Mouse (Mus musculus) urinary bladder, adult 2 months (tissue): Measurements from ENCODE around the gene Prss37. TPM values are rescaled to one million over a fixed set of nuclear protein-coding genes. Genes with fewer than 3 reads are reported as not detected.

Experiments
- DNase-seq: peaks from one replicate; pipeline ENCODE4 v3.0.0; 2022; ENCODE audit warnings: low spot score
- polyA plus RNA-seq: library from polyadenylated mRNA; depleted of rRNA; stranded (reverse); fragments of >200 nt; gene quantifications from 2 replicates; pipeline ENCODE4 v1.2.3, GENCODE M21; 2012; rRNA removed

Prss37 gene
- not detected in 2 replicates for polyA plus RNA-seq

DNA sequence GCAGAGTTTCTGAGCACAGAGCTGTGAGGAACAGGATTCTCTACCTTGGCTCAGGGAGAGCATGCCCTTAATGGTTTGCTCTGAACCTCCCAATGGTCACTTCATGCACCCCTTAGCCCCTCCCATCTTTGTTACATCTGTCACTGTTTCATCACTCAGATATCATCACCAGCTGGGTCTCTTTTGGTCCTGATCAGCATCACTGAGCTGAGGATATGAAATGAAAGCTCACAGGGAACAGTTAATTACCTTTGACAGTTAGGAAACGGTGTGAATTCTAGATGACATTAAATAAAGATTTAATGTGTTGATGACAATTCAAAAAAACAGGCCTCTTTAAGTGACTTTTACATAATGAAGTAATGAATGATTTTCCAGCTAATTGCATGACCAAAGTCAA is at the start of gene Prss37:
Gene Prss37, minus strand, starts transcription at position 101 of the 400 bp plus-strand sequence.
- DNase-seq: no peak

DNA sequence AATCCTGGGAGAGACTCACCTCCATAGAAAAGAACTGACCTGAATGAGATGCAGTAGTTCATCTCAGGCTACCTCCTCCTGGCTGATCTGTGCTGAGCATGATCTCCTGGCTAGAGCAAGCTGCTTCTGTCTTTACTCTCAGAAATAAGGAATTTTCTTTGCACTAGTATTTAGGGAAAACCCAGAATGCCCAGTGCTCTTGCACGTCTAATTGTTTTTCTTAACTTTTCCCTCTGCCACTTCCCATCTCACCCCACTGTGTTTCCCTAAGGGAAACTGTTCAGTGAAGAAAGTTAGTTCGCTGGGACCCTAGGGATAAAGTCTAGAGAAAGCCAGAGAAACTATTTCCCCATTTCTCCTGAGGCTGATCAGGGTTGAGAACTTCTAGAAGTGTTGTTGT is 35.6 kb upstream of the Prss37 start, which contains the start of gene Olfr461:
Gene Olfr461, minus strand, starts transcription at position 101 of the 400 bp plus-strand sequence.
- DNase-seq: no peak

DNA sequence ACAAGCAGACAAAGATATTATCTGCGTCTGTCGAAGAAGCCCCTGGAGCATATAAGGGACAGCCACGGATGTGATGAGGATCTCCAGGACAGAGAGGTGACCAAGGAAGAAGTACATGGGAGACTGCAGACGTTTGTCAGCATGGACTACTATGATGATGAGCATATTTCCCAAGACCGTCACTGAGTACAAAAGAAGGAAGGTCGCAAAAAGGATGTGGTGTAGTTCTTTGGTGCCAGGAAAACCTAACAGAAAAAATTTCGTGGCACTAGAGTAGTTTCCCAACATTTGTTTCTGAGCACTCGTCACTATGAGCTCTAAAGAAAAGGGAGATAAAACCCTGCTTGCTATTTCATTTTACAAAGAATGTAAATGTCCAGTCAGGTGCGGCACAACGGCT is 25.4 kb upstream of the Prss37 start:
- DNase-seq: no peak

DNA sequence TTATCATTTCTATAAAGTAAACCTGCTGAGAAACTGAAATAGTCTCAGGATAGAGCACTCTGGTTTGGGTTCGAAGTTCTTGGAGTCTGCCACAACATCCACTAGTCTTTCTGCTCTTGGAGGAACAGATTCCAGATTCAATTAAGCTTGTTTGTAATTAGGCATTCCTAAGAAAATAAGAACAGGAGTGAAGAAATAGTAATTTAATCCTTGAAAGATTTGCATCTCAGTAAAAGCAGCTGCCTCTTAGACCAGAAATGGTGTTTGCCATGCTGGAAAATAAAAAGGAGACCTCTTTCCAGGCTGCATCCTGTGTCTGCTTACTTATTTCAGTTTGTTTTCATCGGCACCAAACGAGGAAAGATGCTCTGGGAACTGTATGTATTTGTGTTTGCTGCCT is 26.1 kb downstream of the Prss37 start, which contains the start of gene Tas2r108:
Gene Tas2r108, plus strand, starts transcription at position 301 of the 400 bp plus-strand sequence.
- DNase-seq: no peak

DNA sequence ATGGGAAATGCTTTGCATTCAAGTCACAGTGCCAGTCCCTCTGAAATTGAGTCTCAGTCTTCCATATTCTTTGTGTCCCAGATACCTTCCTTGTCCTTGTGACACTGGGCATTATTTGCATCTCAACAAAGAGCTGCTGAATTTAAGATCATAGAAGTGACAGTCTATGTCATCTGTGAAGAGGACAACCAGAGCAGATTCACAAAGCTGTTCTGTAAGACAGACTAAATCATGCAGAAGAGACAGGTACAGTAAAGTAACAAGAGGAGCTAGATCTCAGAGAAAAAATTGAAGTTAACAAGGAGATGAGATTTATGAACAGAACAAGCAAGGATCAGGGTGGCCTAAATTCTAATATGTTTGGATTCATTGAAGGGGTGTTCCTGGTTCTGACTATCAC is 28.4 kb downstream of the Prss37 start, which contains the start of gene Tas2r137:
Gene Tas2r137, plus strand, starts transcription at position 301 of the 400 bp plus-strand sequence.
- DNase-seq: no peak

DNA sequence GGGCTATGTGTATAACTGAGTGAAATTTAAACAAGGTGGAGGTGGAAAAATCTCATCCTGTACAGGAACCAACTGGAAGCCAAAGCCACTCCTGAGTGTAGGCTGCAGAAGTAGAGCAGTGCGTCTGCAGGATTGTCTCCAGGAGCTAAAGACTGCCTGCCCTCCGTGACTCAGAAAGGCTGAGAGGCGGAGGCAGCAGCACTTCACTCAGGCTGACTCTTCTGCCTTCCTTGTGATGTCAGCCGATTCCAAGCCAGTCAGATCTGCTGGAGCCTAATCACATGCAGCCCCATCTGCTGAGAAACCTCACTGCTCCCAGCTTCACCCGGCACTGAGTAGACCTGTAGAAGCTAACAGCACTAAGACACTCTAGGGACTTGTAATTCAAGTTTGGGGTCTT is 37.0 kb downstream of the Prss37 start:
- no peak for DNase-seq

DNA sequence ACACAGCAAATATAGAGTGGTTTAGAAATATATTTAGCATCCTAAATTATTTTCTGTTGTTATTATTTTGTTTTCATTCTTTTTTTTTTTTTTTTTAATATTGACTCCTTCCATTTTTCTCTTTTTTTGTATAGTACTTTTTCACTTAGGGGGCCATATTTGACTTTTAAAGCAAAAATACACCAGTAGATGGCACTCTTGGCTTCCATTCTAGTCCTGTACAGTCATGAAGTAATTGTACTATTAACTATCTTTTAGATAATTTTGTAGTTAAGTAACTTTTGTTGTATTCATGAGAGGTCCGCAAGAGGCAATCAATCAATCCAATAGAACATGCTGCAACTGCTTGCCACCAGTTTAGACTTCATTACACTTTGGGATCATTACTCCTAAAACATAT is 39.6 kb downstream of the Prss37 start:
- DNase-seq: no peak

DNA sequence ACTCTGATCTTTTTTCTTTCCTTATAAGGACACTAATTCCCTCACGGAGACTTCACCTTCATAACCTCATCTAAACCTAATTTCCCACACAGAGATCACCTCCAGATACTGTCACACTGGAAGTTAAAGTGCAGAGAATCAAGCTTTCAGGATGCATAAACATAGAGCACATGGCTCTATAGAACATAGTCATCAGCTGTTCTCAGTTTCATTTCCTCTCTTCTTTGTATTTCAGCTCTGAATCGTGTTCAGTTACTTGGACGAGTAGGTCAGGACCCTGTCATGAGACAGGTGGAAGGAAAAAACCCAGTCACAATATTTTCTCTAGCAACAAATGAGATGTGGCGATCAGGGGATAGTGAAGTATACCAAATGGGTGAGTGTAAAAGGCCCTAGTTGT is 43.2 kb downstream of the Prss37 start:
- DNase-seq: no peak

DNA sequence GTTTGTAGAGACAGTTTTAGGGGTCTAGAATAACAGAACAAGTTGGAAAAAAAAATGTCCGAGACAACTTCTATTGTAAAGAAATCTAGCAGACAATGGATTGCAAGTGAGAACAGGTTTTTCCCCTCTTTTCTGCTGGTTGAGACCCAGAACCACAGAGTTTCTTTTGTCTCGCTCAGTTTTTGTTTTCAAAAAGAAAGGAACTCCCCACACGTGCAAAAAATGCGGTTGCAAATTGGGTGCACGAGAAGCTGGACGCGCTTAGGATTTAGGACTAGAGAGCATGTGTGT is 47.6 kb downstream of the Prss37 start:
- DNase-seq: no peak

DNA sequence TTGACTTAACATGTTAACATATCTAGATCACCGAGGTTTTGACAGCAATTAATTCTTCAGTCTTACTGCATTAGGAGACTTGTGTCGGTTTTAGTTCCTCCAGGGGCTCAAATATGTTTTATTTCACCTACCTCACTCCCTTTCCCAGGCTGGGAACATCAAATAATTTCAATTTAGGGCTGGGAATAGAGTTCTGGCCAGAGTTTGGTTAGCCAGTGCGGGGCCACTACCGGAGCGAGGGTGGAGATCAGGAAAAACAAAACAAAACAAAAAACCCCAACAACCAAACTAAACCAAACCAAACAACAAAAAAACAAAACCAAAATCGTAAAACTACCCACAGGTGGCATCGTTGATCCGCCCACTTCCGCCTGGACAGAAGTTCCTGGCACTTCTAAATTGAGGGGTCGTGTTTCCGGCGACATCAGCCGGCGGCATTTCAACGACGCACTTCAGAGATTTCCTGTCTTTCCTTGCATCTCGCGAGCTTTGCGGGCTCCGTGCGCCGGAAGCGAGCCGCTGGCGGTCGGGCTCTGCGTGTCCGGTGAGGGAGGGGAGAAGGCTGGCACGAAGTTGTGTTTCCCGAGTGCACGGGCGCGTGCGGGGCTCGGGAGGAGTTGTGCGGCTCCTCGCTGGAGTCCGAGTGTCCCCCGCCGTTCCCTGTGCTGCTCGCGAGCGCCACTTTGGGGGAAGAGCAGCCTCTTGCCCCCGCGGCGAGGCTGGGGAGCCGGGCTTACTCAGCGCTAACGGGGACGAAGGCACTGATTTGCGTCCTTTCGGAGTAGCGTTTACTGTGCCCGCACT is 48.2 kb downstream of the Prss37 start, which contains the start of gene Ssbp1:
Gene Ssbp1, plus strand, starts transcription at position 437 of the 804 bp plus-strand sequence.
- peak; percentile 80 for DNase-seq

DNA sequence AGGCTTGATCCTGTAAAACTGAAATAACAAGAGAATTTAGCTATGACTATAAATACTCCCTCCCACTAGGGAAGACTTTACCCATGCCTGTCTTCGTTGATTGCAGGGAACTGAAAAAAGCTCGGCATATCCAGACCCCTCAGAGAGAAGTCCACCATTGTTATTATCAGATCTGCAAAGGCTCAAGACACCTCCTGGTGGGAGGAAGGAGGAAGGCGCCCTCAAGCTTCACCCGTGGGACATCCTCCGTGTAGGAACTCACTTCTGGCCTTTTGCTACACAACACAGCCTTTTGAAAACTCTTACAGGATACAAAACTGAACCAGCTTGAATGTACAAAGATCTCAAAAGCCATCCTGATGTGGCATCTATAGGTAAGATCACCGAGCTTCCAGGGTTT is 53.6 kb downstream of the Prss37 start:
- DNase-seq: no peak

Other genes starting within 250 kb of the Prss37 start
- gene Agk, start 194.3 kb downstream of the Prss37 start, polyA plus RNA-seq: 16.7 and 23.0 TPM in 2 replicates
- 6.3 and 6.4 TPM in 2 replicates for gene E330009J07Rik, start 83.4 kb downstream of the Prss37 start, polyA plus RNA-seq
- gene Wee2, start 80.4 kb downstream of the Prss37 start, polyA plus RNA-seq: not detected in 2 replicates
- gene Ssbp1, start 48.2 kb downstream of the Prss37 start, polyA plus RNA-seq: 59.9 and 69.5 TPM in 2 replicates
- not detected in 2 replicates for gene Tas2r137, start 28.3 kb downstream of the Prss37 start, polyA plus RNA-seq
- gene Tas2r108, start 26.0 kb downstream of the Prss37 start, polyA plus RNA-seq: 0.07 TPM in 1 of 2 replicates, not detected in the other
- not detected in 2 replicates for gene Olfr461, start 35.5 kb upstream of the Prss37 start, polyA plus RNA-seq
- 0.01 TPM in 1 of 2 replicates, not detected in the other for gene Olfr460, start 50.0 kb upstream of the Prss37 start, polyA plus RNA-seq
- gene Clec5a, start 66.3 kb upstream of the Prss37 start, polyA plus RNA-seq: 2.0 and 2.2 TPM in 2 replicates
- not detected in 2 replicates for gene Tas2r138, start 93.8 kb upstream of the Prss37 start, polyA plus RNA-seq
- gene Mgam, start 109.3 kb upstream of the Prss37 start, polyA plus RNA-seq: 0.03 and 0.04 TPM in 2 replicates